ENCODE assay signal across 12 mouse cellular contexts in genomic region chr8:128431082-128431481, GRCm38 (mm10).
"Had no signal": no experiment of that assay in that cellular context is flagged by ENCODE, and none has a peak within 500 bp of the region (broad histone marks: within the 10 kb centered on the region; RNA-seq: fewer than 3 reads in every experiment).

No protein-coding gene starts in this region.

- DNase-seq: kidney, adult 11 months; kidney, adult 9 months; kidney, postnatal 14 days; liver, embryonic 13.5 days; lung, adult 2 months; lung, postnatal 14 days; lung, postnatal 4 days; thymus, adult 18-20 months; thymus, postnatal 36 days had no signal

- ATAC-seq: midbrain, embryonic 13.5 days had no signal

- H3K4me3 ChIP-seq: liver, embryonic 13.5 days; megakaryocyte, embryonic 14.5 days; midbrain, embryonic 10.5 days; midbrain, embryonic 13.5 days had no signal

- H3K27ac ChIP-seq: liver, embryonic 13.5 days; midbrain, embryonic 10.5 days; midbrain, embryonic 13.5 days had no signal
